Mouse (Mus musculus) T-helper 2 cell (primary cell): Measurements from ENCODE around the gene Spred1.
"Not testable (repeated sequence)": the region's sequence is repeated elsewhere in the genome, so short reads cannot be mapped to it uniquely, and the experiment has no call there.

Experiments
- in situ Hi-C: fragments of 300-600 bp; cut with MboI, MseI; formaldehyde crosslinking; loops from one replicate; pipeline ENCODE4 v1.15.1; 2025; ENCODE audit warnings: high pct_unique_total_duplicates

Spred1 gene

GRCm38 (mm10) chr2:117119291-117120245 is 1.6 kb upstream of the Spred1 start:
- in situ Hi-C loops = loop anchor here (10.0 kb wide), 1 partner anchor 325 kb away; no protein-coding TSS in a partner anchor

DNA sequence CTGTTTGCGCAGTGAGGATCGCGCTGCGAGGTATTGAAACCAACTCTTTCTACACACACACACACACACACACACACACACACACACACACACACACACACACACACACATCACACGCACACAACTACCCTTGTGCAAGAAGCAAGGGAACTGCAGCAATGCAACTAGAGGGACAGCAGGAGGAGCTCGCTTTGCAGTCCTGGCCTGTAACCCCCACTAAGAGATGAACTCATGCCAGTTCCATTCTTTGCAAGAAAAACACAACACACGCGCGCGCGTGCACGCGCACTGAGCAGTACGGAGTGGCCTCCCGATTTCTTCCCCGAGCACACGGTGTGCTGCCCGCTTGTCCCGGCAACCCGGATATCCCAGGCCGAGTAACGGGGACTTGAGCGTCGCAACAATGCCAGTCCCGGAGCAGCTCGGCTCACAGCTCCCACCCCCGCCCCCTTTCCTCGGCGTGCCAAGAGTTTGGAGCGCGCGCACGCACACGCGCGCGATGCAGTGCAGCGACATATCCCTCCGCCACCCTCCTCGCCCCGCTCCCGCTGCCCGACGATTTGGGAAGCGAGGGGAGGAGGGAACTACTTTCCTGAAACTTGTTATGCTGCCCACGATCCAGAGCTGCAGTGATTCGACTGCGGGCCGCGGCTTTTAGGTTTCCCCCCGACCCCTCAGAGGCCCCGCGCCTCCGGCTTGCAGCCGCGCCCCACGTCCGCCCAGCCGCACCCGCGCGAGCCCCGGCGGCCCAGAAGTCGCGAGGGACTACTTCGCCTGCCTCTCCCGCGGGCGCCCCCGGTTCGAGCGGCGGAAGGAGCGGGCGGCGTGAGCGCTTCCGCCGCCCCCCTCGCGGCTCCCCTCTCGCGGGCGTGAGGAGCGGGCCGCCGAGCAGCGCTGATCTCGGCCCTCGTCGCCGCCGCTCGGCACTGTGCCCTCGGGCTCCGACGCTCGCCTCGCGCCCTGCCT is 645 bp upstream of the Spred1 start:
- in situ Hi-C loops = loop anchor here (10.0 kb wide), 1 partner anchor 324 kb away; no protein-coding TSS in a partner anchor

- in situ Hi-C loops = loop anchor here (10.0 kb wide), 1 partner anchor 323 kb away; no protein-coding TSS in a partner anchor
Observed at GRCm38 (mm10) chr2:117121984-117122605, 921 bp downstream of the Spred1 start.

GRCm38 (mm10) chr2:117122701-117123337 is 1.6 kb downstream of the Spred1 start:
- in situ Hi-C loops = loop anchor here (10.0 kb wide), 1 partner anchor 322 kb away; no protein-coding TSS in a partner anchor

- in situ Hi-C loops = loop anchor here (10.0 kb wide), 1 partner anchor 321 kb away; no protein-coding TSS in a partner anchor
Observed at GRCm38 (mm10) chr2:117123701-117124100, 2.5 kb downstream of the Spred1 start.

DNA sequence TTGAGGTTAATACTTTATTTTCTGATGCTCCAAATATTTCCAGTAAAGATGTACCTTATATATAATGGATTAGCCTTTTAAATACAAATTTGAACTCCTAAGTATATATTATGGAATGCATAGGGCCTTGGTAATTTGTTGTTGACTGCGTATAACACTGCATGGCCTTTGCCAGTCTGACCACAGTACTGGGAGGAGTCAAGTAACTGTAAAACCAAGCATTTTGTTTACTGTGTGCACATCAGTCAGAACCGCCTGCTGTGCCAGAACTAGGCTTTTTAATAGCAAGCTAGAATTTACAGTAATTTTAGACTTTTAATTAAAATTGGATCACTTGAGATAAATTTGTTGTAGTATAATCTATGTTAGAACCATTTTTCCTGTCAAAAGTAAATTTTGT is 3.7 kb downstream of the Spred1 start:
- in situ Hi-C loops = loop anchor here (10.0 kb wide), 1 partner anchor 320 kb away; no protein-coding TSS in a partner anchor

GRCm38 (mm10) chr2:117129156-117129555 is 8.0 kb downstream of the Spred1 start:
- in situ Hi-C loops = loop anchor here (10.0 kb wide), 1 partner anchor 316 kb away; no protein-coding TSS in a partner anchor

- in situ Hi-C loops = not testable (repeated sequence)
Observed at GRCm38 (mm10) chr2:117131041-117131440, 9.9 kb downstream of the Spred1 start.

- in situ Hi-C loops = no loop called here
Observed at GRCm38 (mm10) chr2:117131910-117132309, 10.7 kb downstream of the Spred1 start.

DNA sequence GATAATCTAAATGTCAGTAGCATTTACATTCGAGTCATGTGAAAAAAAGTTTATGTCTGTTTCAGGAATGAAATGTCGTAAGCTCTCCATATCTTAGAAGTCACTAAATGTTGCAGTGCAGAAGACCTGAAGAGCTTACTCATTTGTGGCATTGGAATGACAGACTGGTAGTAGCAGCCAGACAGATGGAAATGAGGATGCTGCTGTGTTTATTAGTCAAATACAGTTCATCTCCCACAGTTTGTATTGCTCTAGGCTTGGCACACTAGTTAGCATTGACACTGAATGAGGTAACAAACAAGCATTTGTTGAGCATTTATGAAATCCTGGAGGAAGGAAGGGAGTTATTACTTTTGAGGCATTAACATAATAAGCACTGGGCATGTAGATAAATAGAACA is 12.4 kb downstream of the Spred1 start:
- in situ Hi-C loops = no loop called here

- in situ Hi-C loops = no loop called here
Observed at GRCm38 (mm10) chr2:117137751-117138150, 16.6 kb downstream of the Spred1 start.

GRCm38 (mm10) chr2:117138932-117139331 is 17.8 kb downstream of the Spred1 start:
- in situ Hi-C loops = no loop called here

DNA sequence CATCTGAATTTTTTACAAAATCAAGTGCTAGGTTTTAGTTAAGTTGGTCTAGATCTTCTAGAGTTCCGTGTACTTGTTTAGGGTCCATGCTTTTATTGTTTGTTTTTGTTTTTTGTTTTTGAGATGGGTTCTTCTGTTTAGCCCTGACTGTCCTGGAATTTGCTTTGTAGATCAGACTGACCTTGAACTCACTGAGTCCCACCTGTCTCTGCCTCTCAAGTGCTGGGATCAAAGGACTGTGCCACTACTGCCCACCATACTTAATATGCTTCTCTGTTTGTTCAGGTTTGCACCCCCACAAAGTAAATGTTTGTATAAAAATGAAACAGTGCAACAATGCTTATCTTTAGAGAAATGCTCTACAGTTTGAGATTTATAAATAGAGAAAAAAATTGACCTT is 18.8 kb downstream of the Spred1 start:
- in situ Hi-C loops = loop anchor here (5.0 kb wide), 1 partner anchor 168 kb away; no protein-coding TSS in a partner anchor

- in situ Hi-C loops = loop anchor here (5.0 kb wide), 1 partner anchor 171 kb away; no protein-coding TSS in a partner anchor
Observed at GRCm38 (mm10) chr2:117143106-117143505, 21.9 kb downstream of the Spred1 start.

DNA sequence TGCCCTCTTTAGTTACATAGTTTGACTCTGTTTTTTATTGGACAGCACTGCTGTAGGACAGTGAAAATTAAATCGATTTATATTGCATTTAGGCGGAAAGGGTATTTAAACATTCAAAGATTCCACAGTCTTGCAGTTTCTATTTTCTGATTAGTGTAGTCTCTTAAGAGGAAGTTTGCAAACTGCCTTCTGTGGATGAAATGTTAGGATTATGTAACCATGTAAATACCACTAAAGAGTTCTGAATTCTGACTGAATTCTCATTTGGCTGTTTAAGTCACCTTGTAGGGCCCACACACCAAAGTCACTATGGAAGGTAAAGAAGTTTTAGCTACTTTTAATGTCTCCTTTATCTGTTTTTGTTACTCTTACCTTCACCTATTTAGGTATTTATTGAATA is 24.9 kb downstream of the Spred1 start:
- in situ Hi-C loops = no loop called here

DNA sequence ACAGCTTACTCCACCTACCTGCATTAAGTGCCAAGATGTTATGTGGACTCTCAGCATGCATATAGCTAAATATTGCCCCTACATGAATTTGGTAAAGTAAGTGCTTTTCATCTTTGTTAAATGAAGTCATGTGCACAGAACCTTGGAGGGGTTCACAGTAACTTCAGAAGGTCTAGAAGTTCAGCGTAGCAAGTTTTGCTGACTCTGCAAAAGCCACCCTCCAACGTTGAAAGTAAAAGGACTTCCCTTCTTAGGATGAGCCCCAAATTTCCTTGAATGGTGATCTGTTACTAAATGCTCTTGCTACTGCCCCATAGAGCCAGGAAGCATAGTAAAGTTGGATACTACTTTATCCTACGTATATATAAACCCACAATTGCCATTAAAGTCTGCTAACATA is 25.4 kb downstream of the Spred1 start:
- in situ Hi-C loops = no loop called here

DNA sequence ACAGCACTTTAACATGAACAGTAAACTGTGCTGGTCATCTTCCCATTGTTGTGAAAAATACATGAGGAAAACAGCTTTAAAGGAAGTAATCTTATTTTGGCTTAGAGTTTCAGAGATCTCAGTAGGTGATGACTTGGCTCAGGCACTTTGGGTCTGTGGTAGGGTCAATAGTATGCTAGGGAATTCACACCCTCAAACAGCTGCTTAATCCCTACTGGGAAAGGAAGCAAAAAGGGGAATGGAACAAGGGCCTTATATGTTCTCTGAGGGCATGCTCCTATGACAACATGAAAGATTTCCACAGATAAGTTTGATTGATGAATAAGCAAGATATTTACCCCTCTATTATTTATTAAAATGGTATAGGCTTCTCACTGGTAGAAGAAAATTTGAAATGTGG is 31.0 kb downstream of the Spred1 start:
- in situ Hi-C loops = no loop called here

- in situ Hi-C loops = no loop called here
Observed at GRCm38 (mm10) chr2:117168379-117168778, 47.2 kb downstream of the Spred1 start.

- in situ Hi-C loops = no loop called here
Observed at GRCm38 (mm10) chr2:117169037-117169436, 47.9 kb downstream of the Spred1 start.

GRCm38 (mm10) chr2:117172981-117173380 is 51.8 kb downstream of the Spred1 start:
- in situ Hi-C loops = no loop called here
